Mouse (Mus musculus): ENCODE measurements at regions not wholly inside any gene's neighbourhood (a gene's known extent, or its start where the extent isn't known, plus 50 kb on each side); places are given as distances from the start of the nearest gene placed in this dataset.

DNA sequence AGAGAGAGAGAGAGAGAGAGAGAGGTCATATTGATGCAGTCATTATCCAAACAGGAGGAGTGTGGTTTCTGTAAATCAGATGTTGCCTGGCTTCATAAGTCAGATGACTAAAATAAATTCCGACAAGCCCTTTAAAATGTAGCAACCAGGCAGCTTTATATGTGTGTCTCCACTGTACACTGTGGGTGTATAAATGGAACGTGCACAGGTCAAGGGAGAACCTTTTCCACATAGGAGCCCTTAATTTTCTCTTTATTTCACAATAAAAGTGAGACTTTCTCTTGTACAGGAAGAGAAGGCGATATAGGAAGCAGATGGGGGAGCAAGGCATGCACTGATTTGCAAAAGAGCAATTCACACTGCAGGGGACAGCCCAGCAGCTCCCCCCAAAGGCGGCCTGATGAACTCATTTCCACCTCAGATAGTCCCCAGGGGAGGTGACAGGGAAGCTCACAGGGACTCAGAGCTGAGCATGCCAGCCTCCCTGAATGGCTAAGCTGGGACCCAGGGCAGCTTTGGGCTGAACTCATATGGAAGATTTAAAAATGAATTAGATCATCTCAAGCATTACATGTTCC lies 410.7 kb upstream of the Intu start:
- Histone ChIP-seq H3K4me3 (no peak overlapping the region), H3K27ac (peak overlapping the region; percentile 80), H3K9me3 (no peaks in the 10 kb centered on the region), H3K27me3 (ENCODE audit: insufficient read depth, poor library complexity, severe bottlenecking) (peaks cover 17% of the 10 kb centered on the region), H3K36me3 (no peaks in the 10 kb centered on the region), H3K4me1 (replicated peaks) (peaks cover 63% of the 10 kb centered on the region)
- WGBS, result 34% methylated on average over 4 of the region's 4 CpGs
- peak; percentile 65 for DNase-seq (ENCODE audit: low spot score)

- Histone ChIP-seq H3K27me3 (ENCODE audit: insufficient read depth, poor library complexity, severe bottlenecking) (peaks cover 24% of the 10 kb centered on the region), H3K27ac (peak overlapping the region; percentile 80), H3K4me1 (replicated peaks) (peaks cover 73% of the 10 kb centered on the region), H3K9me3 (no peaks in the 10 kb centered on the region), H3K36me3 (no peaks in the 10 kb centered on the region), H3K4me3 (no peak overlapping the region)
- WGBS, result 41% methylated on average over 9 of the region's 9 CpGs
- peak; percentile 58 for DNase-seq (ENCODE audit: low spot score)
Measured at GRCm38 (mm10) chr3:40123558-40124236, 407.4 kb upstream of the Intu start.

- Histone ChIP-seq H3K4me1 (replicated peaks) (peaks cover 52% of the 10 kb centered on the region), H3K27me3 (ENCODE audit: insufficient read depth, poor library complexity, severe bottlenecking) (peaks cover 16% of the 10 kb centered on the region), H3K9me3 (no peaks in the 10 kb centered on the region), H3K4me3 (no peak overlapping the region), H3K36me3 (no peaks in the 10 kb centered on the region), H3K27ac (0 out of 2 replicates have a peak overlapping the region, but pooled peaks have one; percentile 4)
- 92% methylated on average over 2 of the region's 2 CpGs for WGBS
- DNase-seq (ENCODE audit: low spot score), result no peak
Measured at GRCm38 (mm10) chr3:40126903-40127302, 404.2 kb upstream of the Intu start.

DNA sequence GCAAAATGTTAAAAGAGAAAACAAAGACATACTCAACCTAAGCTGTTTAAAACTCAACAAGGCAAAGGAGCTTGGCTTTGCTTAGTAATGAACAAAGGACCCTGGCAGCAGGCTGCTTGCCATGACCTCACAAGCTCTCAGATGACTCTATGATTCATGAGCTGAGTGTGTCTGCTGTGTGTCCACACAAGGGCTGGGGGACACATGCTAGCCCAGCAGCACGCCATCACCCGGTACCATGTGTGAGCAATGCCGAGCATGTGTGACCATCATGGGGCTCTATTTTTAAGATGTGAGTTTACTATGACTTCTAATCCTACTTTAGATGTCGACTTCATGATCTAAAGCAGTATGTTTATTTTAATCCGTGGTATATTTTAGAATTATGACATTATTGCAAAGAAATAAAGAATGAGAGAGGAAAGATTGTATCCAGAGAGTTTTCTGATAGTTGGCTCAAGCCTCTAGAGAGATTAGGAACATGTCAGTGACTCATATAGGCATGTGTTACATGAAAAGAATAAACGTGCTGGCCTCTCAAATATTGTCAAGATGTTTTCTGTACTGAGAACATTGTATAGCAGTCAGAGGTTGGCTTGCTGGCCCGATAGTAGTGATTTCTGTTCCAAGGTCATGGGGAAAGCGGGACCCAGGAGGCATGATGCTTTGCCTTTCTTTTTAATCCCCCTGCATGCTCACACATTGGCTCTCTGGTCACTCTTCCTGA lies 400.1 kb upstream of the Intu start:
- H3K27ac ChIP-seq, result peak overlapping the region; percentile 40; the same call in 1 of the 2 replicates
- no peak for DNase-seq (ENCODE audit: low spot score)
- H3K36me3 ChIP-seq, result no peaks in the 10 kb centered on the region
- no peaks in the 10 kb centered on the region for H3K9me3 ChIP-seq
- peaks cover 11% of the 10 kb centered on the region; the same call in 1 of the 2 replicates for H3K4me1 ChIP-seq (replicated peaks)
- H3K27me3 ChIP-seq (ENCODE audit: insufficient read depth, poor library complexity, severe bottlenecking), result peaks cover 6% of the 10 kb centered on the region
- WGBS, result 86% methylated on average over 8 of the region's 8 CpGs
- no peak overlapping the region for H3K4me3 ChIP-seq

DNA sequence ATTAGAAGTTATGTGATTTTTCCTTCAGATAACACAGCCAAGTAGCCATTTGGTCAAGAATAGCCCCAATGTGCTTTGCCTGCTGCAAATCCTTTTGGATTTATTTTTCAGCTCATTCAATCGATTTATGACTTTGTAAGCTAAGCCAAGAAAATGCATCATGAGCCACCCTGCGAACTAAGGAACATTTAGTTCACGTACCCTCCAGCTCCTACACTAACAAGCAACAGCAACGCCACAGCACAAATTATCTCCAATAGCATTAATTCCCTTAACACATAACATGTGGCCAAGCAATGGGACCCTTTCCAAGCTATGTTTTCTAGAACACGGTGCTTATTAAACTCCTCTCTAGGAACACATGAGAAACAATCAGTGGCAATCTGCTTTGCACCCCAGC lies 392.4 kb upstream of the Intu start:
- Histone ChIP-seq H3K27ac (no peak overlapping the region), H3K36me3 (no peaks in the 10 kb centered on the region), H3K9me3 (no peaks in the 10 kb centered on the region), H3K4me3 (no peak overlapping the region), H3K27me3 (ENCODE audit: insufficient read depth, poor library complexity, severe bottlenecking) (no peaks in the 10 kb centered on the region), H3K4me1 (replicated peaks) (no peaks in the 10 kb centered on the region)
- WGBS, result 91% methylated on average over 5 of the region's 5 CpGs
- DNase-seq (ENCODE audit: low spot score), result no peak

DNA sequence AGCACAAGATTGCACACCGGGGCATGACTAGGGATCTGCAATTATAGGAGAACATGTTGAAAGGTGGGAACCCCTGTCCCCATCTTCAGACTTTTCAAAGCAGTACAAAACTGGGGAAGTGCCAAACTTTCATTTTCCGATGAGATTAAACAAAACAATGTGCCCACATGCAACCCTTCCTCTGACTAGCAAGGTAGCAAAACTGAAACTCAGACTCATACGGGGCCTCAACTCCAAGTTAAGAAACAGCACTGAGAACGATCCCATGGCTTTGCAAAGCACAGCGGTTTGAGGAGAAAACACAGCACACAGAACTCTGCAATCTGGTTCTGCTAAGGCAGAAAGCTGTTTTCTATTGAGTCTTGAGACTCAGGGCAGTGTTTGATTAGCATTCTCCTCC lies 388.9 kb upstream of the Intu start:
- DNase-seq (ENCODE audit: low spot score), result no peak
- WGBS, result 93% methylated on average over 5 of the region's 5 CpGs
- Histone ChIP-seq H3K27ac (no peak overlapping the region), H3K36me3 (no peaks in the 10 kb centered on the region), H3K4me1 (replicated peaks) (no peaks in the 10 kb centered on the region), H3K27me3 (ENCODE audit: insufficient read depth, poor library complexity, severe bottlenecking) (no peaks in the 10 kb centered on the region), H3K4me3 (no peak overlapping the region), H3K9me3 (no peaks in the 10 kb centered on the region)

DNA sequence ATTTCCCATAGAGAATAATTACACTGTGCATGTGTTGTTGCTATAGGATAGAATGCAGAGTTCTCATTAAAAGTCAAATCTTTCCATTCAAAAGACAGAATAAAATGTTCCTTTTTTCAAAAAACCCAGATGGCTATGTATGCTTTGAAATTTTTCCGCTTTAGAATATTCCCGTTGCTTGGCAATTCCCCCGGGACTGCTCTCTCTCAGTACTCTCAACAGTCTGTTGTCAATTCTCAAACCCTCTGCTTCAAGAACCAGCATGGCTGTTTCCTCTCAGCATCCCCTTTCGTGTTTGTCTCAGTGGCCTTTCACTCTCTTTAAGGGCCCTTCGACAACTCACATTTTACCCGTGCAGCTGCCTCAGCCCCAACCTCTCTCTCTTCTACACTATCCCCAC lies 372.5 kb upstream of the Intu start:
- Histone ChIP-seq H3K27me3 (ENCODE audit: insufficient read depth, poor library complexity, severe bottlenecking) (no peaks in the 10 kb centered on the region), H3K27ac (no peak overlapping the region), H3K36me3 (no peaks in the 10 kb centered on the region), H3K9me3 (no peaks in the 10 kb centered on the region), H3K4me1 (replicated peaks) (0 out of 2 replicates have a peak, but pooled peaks cover 3% of the 10 kb centered on the region), H3K4me3 (no peak overlapping the region)
- DNase-seq (ENCODE audit: low spot score), result no peak
- WGBS, result 71% methylated on average over 6 of the region's 6 CpGs

DNA sequence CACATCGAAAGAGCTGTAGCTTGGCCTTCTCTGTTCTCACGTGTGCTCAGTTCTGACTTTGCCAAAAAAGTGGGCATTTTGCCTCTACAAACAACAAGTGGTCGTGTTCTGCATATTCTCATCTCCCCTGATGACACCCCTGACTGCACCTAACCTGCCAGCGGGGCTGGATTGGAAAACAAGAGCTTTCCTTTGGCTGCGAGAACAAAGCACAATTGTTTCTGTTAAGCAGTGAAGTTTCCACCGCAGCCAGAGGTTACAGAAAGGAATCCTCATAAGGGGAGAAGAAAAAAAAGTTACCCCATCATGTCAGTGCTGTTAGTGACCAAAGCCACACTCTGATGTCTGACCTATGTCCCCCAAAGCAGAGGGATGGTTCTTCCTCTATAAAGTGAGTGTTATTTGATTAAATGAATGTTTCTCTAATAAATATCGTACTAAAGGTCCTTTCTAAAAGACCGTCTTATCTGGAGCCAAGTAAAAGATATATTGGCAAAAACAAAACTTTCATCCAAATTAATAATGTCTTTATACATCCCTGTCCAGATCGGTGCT lies 371.4 kb upstream of the Intu start:
- Histone ChIP-seq H3K27ac (no peak overlapping the region), H3K4me3 (no peak overlapping the region), H3K4me1 (replicated peaks) (0 out of 2 replicates have a peak, but pooled peaks cover 3% of the 10 kb centered on the region), H3K27me3 (ENCODE audit: insufficient read depth, poor library complexity, severe bottlenecking) (no peaks in the 10 kb centered on the region), H3K36me3 (no peaks in the 10 kb centered on the region), H3K9me3 (no peaks in the 10 kb centered on the region)
- no peak for DNase-seq (ENCODE audit: low spot score)
- 57% methylated on average over 9 of the region's 9 CpGs for WGBS

DNA sequence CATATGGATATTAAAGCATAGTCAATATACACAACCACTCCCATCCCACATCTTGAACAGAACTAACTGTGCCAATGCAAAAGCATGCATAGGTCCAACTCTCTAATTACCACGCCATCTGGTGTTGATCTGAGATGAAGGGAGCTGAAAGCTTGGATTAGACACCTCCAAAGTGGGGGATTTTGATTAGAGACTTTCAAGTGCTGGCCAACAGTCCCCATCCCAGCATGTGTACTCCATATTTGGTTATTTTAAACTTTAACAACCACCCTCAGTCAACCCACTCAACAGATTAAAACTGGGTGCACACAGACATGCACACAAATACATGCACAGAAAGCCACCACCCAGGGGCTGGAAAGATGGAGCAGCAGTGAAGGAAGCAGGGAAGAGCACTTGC lies 366.9 kb upstream of the Intu start:
- Histone ChIP-seq H3K27me3 (ENCODE audit: insufficient read depth, poor library complexity, severe bottlenecking) (no peaks in the 10 kb centered on the region), H3K27ac (no peak overlapping the region), H3K9me3 (no peaks in the 10 kb centered on the region), H3K4me3 (no peak overlapping the region), H3K36me3 (no peaks in the 10 kb centered on the region), H3K4me1 (replicated peaks) (0 out of 2 replicates have a peak, but pooled peaks cover 3% of the 10 kb centered on the region)
- DNase-seq (ENCODE audit: low spot score), result no peak
- WGBS, result 81% methylated on average over 1 of the region's 1 CpGs

DNA sequence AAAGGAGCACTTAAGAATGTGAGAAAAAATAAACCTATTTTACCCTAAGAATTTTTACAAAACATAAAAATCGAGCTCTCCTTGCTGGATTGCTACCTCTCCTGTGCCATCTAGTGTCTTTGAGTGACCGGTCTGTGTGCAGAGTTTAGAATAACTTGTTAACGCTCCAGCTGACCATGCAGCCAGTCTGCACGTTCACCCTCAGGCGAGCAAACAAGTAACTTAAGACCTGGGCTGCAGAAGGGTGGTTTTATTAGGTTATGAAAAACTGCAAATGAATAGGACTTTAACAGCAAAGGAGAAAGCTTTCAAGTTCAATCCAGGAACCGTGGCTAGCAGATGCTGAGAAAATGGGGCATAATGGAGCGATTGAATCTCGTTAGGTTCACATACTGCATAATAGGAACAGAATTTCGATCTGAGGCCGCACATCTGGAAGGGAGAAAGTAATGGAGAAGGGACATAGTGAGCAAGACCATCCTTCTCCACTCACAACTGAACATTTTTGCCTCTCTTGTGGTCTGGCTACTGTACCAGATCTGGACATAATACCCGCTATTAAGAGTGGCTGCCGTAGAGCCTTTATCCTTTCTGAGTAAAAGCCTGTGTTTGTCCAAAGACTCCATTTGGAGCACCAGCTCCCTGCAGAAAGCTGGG lies 363.0 kb upstream of the Intu start:
- 79% methylated on average over 12 of the region's 12 CpGs for WGBS
- Histone ChIP-seq H3K36me3 (no peaks in the 10 kb centered on the region), H3K27me3 (ENCODE audit: insufficient read depth, poor library complexity, severe bottlenecking) (no peaks in the 10 kb centered on the region), H3K4me3 (no peak overlapping the region), H3K27ac (no peak overlapping the region), H3K4me1 (replicated peaks) (no peaks in the 10 kb centered on the region), H3K9me3 (no peaks in the 10 kb centered on the region)
- DNase-seq (ENCODE audit: low spot score), result no peak

GRCm38 (mm10) chr3:40169590-40169989 lies 361.5 kb upstream of the Intu start:
- 92% methylated on average over 2 of the region's 2 CpGs for WGBS
- H3K9me3 ChIP-seq, result no peaks in the 10 kb centered on the region
- H3K36me3 ChIP-seq, result no peaks in the 10 kb centered on the region
- no peak overlapping the region for H3K27ac ChIP-seq
- no peak for DNase-seq (ENCODE audit: low spot score)
- no peak overlapping the region for H3K4me3 ChIP-seq
- no peaks in the 10 kb centered on the region for H3K4me1 ChIP-seq (replicated peaks)
- no peaks in the 10 kb centered on the region for H3K27me3 ChIP-seq (ENCODE audit: insufficient read depth, poor library complexity, severe bottlenecking)

- no peak overlapping the region for H3K27ac ChIP-seq
- no peak for DNase-seq (ENCODE audit: low spot score)
- 84% methylated on average over 3 of the region's 3 CpGs for WGBS
- no peaks in the 10 kb centered on the region for H3K4me1 ChIP-seq (replicated peaks)
- no peaks in the 10 kb centered on the region for H3K36me3 ChIP-seq
- no peak overlapping the region for H3K4me3 ChIP-seq
- H3K27me3 ChIP-seq (ENCODE audit: insufficient read depth, poor library complexity, severe bottlenecking), result no peaks in the 10 kb centered on the region
- no peaks in the 10 kb centered on the region for H3K9me3 ChIP-seq
Measured at GRCm38 (mm10) chr3:40179726-40180317, 351.3 kb upstream of the Intu start.

Data from hindbrain, embryonic 10.5 days (tissue).